Mouse (Mus musculus) ES-Bruce4 (cell line): ENCODE results near the gene Slc1a3.

Source experiments
- CTCF ChIP-seq: IDR thresholded peaks from one replicate; pipeline ENCODE4 v1.8.1; 2011; ENCODE audit warnings: low read depth, low read length
- EP300 ChIP-seq: IDR thresholded peaks from 2 replicates; pipeline ENCODE4 v1.6.1; 2011; ENCODE audit warnings: low read depth, low read length; ENCODE audit not compliant: insufficient read depth
- POLR2A ChIP-seq: IDR thresholded peaks from one replicate; pipeline ENCODE4 v1.8.1; 2011; ENCODE audit warnings: low read length; ENCODE audit not compliant: insufficient read depth

- TF ChIP-seq CTCF (no peak), POLR2A (no peak), EP300 (no peak)
These were observed 28.1 kb downstream of the Slc1a3 start for GRCm38 (mm10) chr15:8682421-8682820.
